Mouse (Mus musculus) gastrocnemius, adult 2 months (tissue): Measurements from ENCODE around the gene Madd. TPM values are rescaled to one million over a fixed set of nuclear protein-coding genes. Genes with fewer than 3 reads are reported as not detected.

Source experiments
- DNase-seq: peaks from one replicate; pipeline ENCODE4 v3.0.0; 2022
- H3K27ac ChIP-seq: fragments of 200-600 bp; 2 replicates; pipeline ENCODE4 v1.8.1; 2022; ENCODE audit warnings: mild to moderate bottlenecking
- H3K4me3 ChIP-seq: fragments of 200-600 bp; 2 replicates; pipeline ENCODE4 v1.8.1; 2022; ENCODE audit warnings: mild to moderate bottlenecking, moderate library complexity
- CTCF ChIP-seq: fragments of 200-600 bp; IDR thresholded peaks from 2 replicates; pipeline ENCODE4 v1.8.1; 2022; ENCODE audit warnings: antibody characterized with exemption, mild to moderate bottlenecking, moderate library complexity
- intact Hi-C: fragments of 180-260 bp; cut with DNase I; formaldehyde crosslinking; loops from one replicate; pipeline ENCODE4 v1.15.1; 2025
- total RNA-seq, 2 experiments: library from RNA; stranded (reverse); gene quantifications; 2 replicates each; pipeline ENCODE4 v1.2.3; 2021

The Madd gene
- total RNA-seq, 2 experiments from 2014 or later, result 2.9 to 4.0 TPM

GRCm38 (mm10) chr2:91164991-91165390, 18.6 kb downstream of the Madd start:
- no peak for DNase-seq
- Histone ChIP-seq H3K4me3 (no peak overlapping the region), H3K27ac (no peak overlapping the region)
- intact Hi-C loops, result no loop called here
- TF ChIP-seq CTCF, result no peak

GRCm38 (mm10) chr2:91163532-91163931, 20.1 kb downstream of the Madd start:
- DNase-seq, result no peak
- H3K27ac ChIP-seq, result no peak overlapping the region
- intact Hi-C loops, result no loop called here
- no peak for TF ChIP-seq CTCF
- no peak overlapping the region for H3K4me3 ChIP-seq

- H3K4me3 ChIP-seq, result no peak overlapping the region
- no peak for DNase-seq
- TF ChIP-seq CTCF, result no peak
- no peak overlapping the region for H3K27ac ChIP-seq
- intact Hi-C loops, result no loop called here
Measured at GRCm38 (mm10) chr2:91162952-91163351, 20.7 kb downstream of the Madd start.

GRCm38 (mm10) chr2:91160591-91160990, 23.0 kb downstream of the Madd start:
- intact Hi-C loops, result no loop called here
- TF ChIP-seq CTCF, result no peak
- Histone ChIP-seq H3K27ac (no peak overlapping the region), H3K4me3 (no peak overlapping the region)
- no peak for DNase-seq

GRCm38 (mm10) chr2:91157002-91157752, 26.5 kb downstream of the Madd start:
- DNase-seq, result no peak
- Histone ChIP-seq H3K4me3 (no peak overlapping the region), H3K27ac (no peak overlapping the region)
- intact Hi-C loops, result no loop called here
- TF ChIP-seq CTCF, result no peak

- intact Hi-C loops, result no loop called here
- DNase-seq, result no peak
- H3K4me3 ChIP-seq, result no peak overlapping the region
- H3K27ac ChIP-seq, result no peak overlapping the region
- TF ChIP-seq CTCF, result no peak
Measured at GRCm38 (mm10) chr2:91154091-91154490, 29.5 kb downstream of the Madd start.

GRCm38 (mm10) chr2:91152885-91153377, 30.7 kb downstream of the Madd start:
- no peak overlapping the region for H3K4me3 ChIP-seq
- H3K27ac ChIP-seq, result no peak overlapping the region
- intact Hi-C loops, result no loop called here
- no peak for DNase-seq
- no peak for TF ChIP-seq CTCF

- Histone ChIP-seq H3K27ac (no peak overlapping the region), H3K4me3 (no peak overlapping the region)
- intact Hi-C loops, result no loop called here
- no peak for TF ChIP-seq CTCF
- no peak for DNase-seq
Measured at GRCm38 (mm10) chr2:91151331-91151730, 32.3 kb downstream of the Madd start.

GRCm38 (mm10) chr2:91148101-91148500, 35.5 kb downstream of the Madd start:
- DNase-seq, result no peak
- intact Hi-C loops, result no loop called here
- TF ChIP-seq CTCF, result no peak
- H3K27ac ChIP-seq, result no peak overlapping the region
- H3K4me3 ChIP-seq, result no peak overlapping the region

- no peak overlapping the region for H3K27ac ChIP-seq
- TF ChIP-seq CTCF, result no peak
- DNase-seq, result no peak
- intact Hi-C loops, result no loop called here
- H3K4me3 ChIP-seq, result no peak overlapping the region
Measured at GRCm38 (mm10) chr2:91143401-91143800, 40.2 kb downstream of the Madd start.

- H3K4me3 ChIP-seq, result no peak overlapping the region
- no peak for TF ChIP-seq CTCF
- H3K27ac ChIP-seq, result no peak overlapping the region
- DNase-seq, result no peak
- intact Hi-C loops, result no loop called here
Measured at GRCm38 (mm10) chr2:91142920-91143319, 40.7 kb downstream of the Madd start.

- no peak for TF ChIP-seq CTCF
- intact Hi-C loops, result no loop called here
- DNase-seq, result no peak
- no peak overlapping the region for H3K27ac ChIP-seq
- no peak overlapping the region for H3K4me3 ChIP-seq
Measured at GRCm38 (mm10) chr2:91139764-91140163, 43.9 kb downstream of the Madd start.

GRCm38 (mm10) chr2:91139311-91139710, 44.3 kb downstream of the Madd start:
- no peak for DNase-seq
- intact Hi-C loops, result no loop called here
- Histone ChIP-seq H3K27ac (no peak overlapping the region), H3K4me3 (no peak overlapping the region)
- no peak for TF ChIP-seq CTCF

GRCm38 (mm10) chr2:91137481-91137880, 46.2 kb downstream of the Madd start:
- TF ChIP-seq CTCF, result no peak
- DNase-seq, result no peak
- Histone ChIP-seq H3K4me3 (no peak overlapping the region), H3K27ac (no peak overlapping the region)
- intact Hi-C loops, result no loop called here
